Mouse (Mus musculus): Measurements from ENCODE around the gene Cpsf4l. TPM values are rescaled to one million over a fixed set of nuclear protein-coding genes. Genes with fewer than 3 reads are reported as not detected.

The Cpsf4l gene
- polyA plus RNA-seq (2016; fragmentation: Nextera tagmentation; extraction: Ambion mirVana): 0.48 and 0.50 TPM in 2 replicates

DNA sequence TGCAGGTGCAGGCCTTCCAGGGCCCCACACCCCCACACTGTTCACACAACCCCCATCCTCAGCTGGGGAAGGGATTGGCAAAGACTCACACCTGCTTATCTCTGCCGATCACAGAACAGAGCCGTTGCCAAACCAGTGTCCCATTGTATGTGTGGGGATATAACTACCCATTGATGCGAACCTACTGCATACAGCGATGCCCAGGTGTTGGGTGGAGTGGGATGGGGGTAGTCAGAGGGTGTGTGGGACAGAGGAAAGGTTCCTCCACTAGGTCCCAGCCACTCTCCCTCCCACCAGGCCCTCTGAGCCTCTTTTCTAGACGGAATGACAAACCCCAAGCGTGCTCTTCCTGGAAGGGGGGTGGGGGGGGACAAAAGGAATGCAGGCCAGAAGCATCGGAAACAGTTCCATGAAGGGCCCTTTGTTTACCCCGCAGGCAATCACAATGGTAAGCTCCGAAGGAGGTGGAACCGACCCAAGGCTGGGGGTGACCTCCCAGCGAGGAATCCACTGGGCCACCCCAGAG, at the start of gene Cpsf4l:
Gene Cpsf4l, minus strand, starts transcription at position 287 of the 526 bp plus-strand sequence.
- peak; percentile 80 for ATAC-seq (ENCODE audit: low FRiP score, low read depth)
- no peaks in the 10 kb centered on the region for H3K9me3 ChIP-seq
- H3K4me3 ChIP-seq: no peak within 1 kb of the TSS
- peaks cover 9% of the 10 kb centered on the region; the same call in 1 of the 2 replicates for H3K36me3 ChIP-seq
- peaks cover 23% of the 10 kb centered on the region for H3K4me1 ChIP-seq
- WGBS: 2% methylated on average over 11 of the region's 11 CpGs
- peak within 1 kb of the TSS; percentile 31 for H3K4me2 ChIP-seq (replicated peaks)
- peak within 1 kb of the TSS; percentile 76 for H3K27ac ChIP-seq (replicated peaks)
- H3K27me3 ChIP-seq: peaks cover 22% of the 10 kb centered on the region
- peak within 1 kb of the TSS; percentile 40 for H3K9ac ChIP-seq (replicated peaks)

DNA sequence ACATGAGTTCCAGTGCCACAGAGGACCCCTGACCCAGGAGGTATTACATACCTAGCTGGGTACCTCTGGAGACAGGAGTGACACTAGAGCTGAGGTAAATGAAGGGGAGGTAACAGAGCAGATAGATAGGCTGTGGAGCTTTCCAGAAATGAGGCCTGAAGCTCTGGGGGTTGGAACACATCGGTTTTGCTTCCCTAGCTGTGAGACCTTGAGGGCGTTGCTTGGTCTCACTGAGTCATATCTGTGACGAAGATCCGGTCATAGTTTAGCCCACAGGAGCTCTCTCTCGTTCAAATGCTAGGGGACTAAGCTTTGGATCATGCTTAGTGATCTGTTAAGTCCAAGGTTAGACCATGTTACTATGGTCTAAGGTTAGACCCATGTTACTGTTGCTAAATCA, 49.0 kb upstream of the Cpsf4l start:
- H3K36me3 ChIP-seq: no peaks in the 10 kb centered on the region
- no peak overlapping the region for H3K4me2 ChIP-seq (replicated peaks)
- H3K27ac ChIP-seq (replicated peaks): no peak overlapping the region
- H3K9me3 ChIP-seq: no peaks in the 10 kb centered on the region
- H3K27me3 ChIP-seq: no peaks in the 10 kb centered on the region
- H3K9ac ChIP-seq (replicated peaks): no peak overlapping the region
- H3K4me1 ChIP-seq: peaks cover 15% of the 10 kb centered on the region
- WGBS: 91% methylated on average over 5 of the region's 5 CpGs
- ATAC-seq (ENCODE audit: low FRiP score, low read depth): no peak
- H3K4me3 ChIP-seq: no peak overlapping the region

- H3K27ac ChIP-seq (replicated peaks): no peak overlapping the region
- 95% methylated on average over 12 of the region's 12 CpGs for WGBS
- H3K4me2 ChIP-seq (replicated peaks): no peak overlapping the region
- H3K27me3 ChIP-seq: no peaks in the 10 kb centered on the region
- H3K9me3 ChIP-seq: no peaks in the 10 kb centered on the region
- no peaks in the 10 kb centered on the region for H3K36me3 ChIP-seq
- no peak overlapping the region for H3K9ac ChIP-seq (replicated peaks)
- ATAC-seq (ENCODE audit: low FRiP score, low read depth): no peak
- no peak overlapping the region for H3K4me3 ChIP-seq
- H3K4me1 ChIP-seq: peaks cover 18% of the 10 kb centered on the region
These were observed 46.8 kb upstream of the Cpsf4l start for GRCm38 (mm10) chr11:113756578-113756977.

- no peak overlapping the region for H3K4me3 ChIP-seq
- H3K4me1 ChIP-seq: peaks cover 18% of the 10 kb centered on the region
- H3K27me3 ChIP-seq: no peaks in the 10 kb centered on the region
- no peaks in the 10 kb centered on the region for H3K9me3 ChIP-seq
- no peak overlapping the region for H3K4me2 ChIP-seq (replicated peaks)
- no peaks in the 10 kb centered on the region for H3K36me3 ChIP-seq
- WGBS: 93% methylated on average over 14 of the region's 14 CpGs
- no peak overlapping the region for H3K9ac ChIP-seq (replicated peaks)
- no peak overlapping the region for H3K27ac ChIP-seq (replicated peaks)
- no peak for ATAC-seq (ENCODE audit: low FRiP score, low read depth)
These were observed 46.1 kb upstream of the Cpsf4l start for GRCm38 (mm10) chr11:113755878-113756277.

GRCm38 (mm10) chr11:113754845-113755244, 45.0 kb upstream of the Cpsf4l start:
- H3K9ac ChIP-seq (replicated peaks): no peak overlapping the region
- peaks cover 20% of the 10 kb centered on the region for H3K4me1 ChIP-seq
- ATAC-seq (ENCODE audit: low FRiP score, low read depth): no peak
- H3K36me3 ChIP-seq: no peaks in the 10 kb centered on the region
- H3K27ac ChIP-seq (replicated peaks): no peak overlapping the region
- 30% methylated on average over 9 of the region's 9 CpGs for WGBS
- H3K27me3 ChIP-seq: no peaks in the 10 kb centered on the region
- H3K4me2 ChIP-seq (replicated peaks): no peak overlapping the region
- no peak overlapping the region for H3K4me3 ChIP-seq
- H3K9me3 ChIP-seq: no peaks in the 10 kb centered on the region

GRCm38 (mm10) chr11:113752685-113753430, 43.0 kb upstream of the Cpsf4l start:
- Histone ChIP-seq H3K4me1 (peaks cover 40% of the 10 kb centered on the region), H3K4me3 (no peak overlapping the region), H3K9ac (replicated peaks) (no peak overlapping the region), H3K27ac (replicated peaks) (no peak overlapping the region), H3K9me3 (no peaks in the 10 kb centered on the region), H3K4me2 (replicated peaks) (0 out of 2 replicates have a peak overlapping the region, but pooled peaks have one; percentile 76), H3K36me3 (peaks cover 9% of the 10 kb centered on the region; the same call in 1 of the 2 replicates), H3K27me3 (no peaks in the 10 kb centered on the region)
- WGBS: 94% methylated on average over 10 of the region's 10 CpGs
- no peak for ATAC-seq (ENCODE audit: low FRiP score, low read depth)

DNA sequence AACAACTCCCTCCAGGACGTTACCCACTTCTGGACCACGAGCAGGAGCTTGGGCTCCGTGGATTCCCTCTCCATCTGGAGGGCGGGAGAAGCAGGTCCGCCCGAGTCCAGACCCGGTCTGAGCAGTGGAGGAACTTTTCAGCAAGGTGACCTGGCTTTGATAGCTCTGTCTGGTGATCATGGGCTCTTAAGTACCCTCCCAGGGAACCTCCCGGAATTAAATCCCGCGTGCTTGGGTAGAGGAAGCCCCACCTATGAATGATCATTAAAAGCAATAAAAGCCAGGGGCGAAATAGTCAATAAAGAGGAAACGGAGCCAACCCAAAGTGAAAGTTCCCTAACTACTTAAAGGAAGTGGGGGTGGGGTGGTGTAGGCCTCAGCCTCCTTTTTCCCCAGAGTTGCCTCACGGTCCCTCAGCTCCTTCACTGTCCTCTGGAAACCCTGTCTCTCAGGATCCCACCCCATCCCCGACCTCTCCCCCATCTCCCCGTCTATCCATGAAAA, 42.4 kb upstream of the Cpsf4l start:
- no peak; the same call in 1 of the 2 replicates for ATAC-seq (ENCODE audit: low FRiP score, low read depth)
- peaks cover 47% of the 10 kb centered on the region for H3K4me1 ChIP-seq
- WGBS: 32% methylated on average over 15 of the region's 15 CpGs

GRCm38 (mm10) chr11:113751484-113752084, 41.8 kb upstream of the Cpsf4l start, which contains the start of gene Cdc42ep4:
TSS of gene Cdc42ep4 (minus strand) at chr11:113751881.
- Histone ChIP-seq H3K9ac (replicated peaks) (peak within 1 kb of the TSS; percentile 92), H3K4me2 (replicated peaks) (peak within 1 kb of the TSS; percentile 76), H3K36me3 (peaks cover 17% of the 10 kb centered on the region; the same call in 1 of the 2 replicates), H3K27me3 (no peaks in the 10 kb centered on the region), H3K9me3 (no peaks in the 10 kb centered on the region), H3K4me1 (peaks cover 48% of the 10 kb centered on the region), H3K27ac (replicated peaks) (peak within 1 kb of the TSS; percentile 93), H3K4me3 (peak within 1 kb of the TSS; percentile 84)
- 0% methylated on average over 44 of the region's 44 CpGs for WGBS
- ATAC-seq (ENCODE audit: low FRiP score, low read depth): peak; percentile 85

More for the DNA sequence above, 42.4 kb upstream of the Cpsf4l start:
- Histone ChIP-seq H3K9me3 (no peaks in the 10 kb centered on the region), H3K4me2 (replicated peaks) (peak overlapping the region; percentile 76), H3K4me3 (peak overlapping the region; percentile 84), H3K9ac (replicated peaks) (peak overlapping the region; percentile 92), H3K36me3 (peaks cover 15% of the 10 kb centered on the region; the same call in 1 of the 2 replicates), H3K27ac (replicated peaks) (peak overlapping the region; percentile 93), H3K27me3 (no peaks in the 10 kb centered on the region)

DNA sequence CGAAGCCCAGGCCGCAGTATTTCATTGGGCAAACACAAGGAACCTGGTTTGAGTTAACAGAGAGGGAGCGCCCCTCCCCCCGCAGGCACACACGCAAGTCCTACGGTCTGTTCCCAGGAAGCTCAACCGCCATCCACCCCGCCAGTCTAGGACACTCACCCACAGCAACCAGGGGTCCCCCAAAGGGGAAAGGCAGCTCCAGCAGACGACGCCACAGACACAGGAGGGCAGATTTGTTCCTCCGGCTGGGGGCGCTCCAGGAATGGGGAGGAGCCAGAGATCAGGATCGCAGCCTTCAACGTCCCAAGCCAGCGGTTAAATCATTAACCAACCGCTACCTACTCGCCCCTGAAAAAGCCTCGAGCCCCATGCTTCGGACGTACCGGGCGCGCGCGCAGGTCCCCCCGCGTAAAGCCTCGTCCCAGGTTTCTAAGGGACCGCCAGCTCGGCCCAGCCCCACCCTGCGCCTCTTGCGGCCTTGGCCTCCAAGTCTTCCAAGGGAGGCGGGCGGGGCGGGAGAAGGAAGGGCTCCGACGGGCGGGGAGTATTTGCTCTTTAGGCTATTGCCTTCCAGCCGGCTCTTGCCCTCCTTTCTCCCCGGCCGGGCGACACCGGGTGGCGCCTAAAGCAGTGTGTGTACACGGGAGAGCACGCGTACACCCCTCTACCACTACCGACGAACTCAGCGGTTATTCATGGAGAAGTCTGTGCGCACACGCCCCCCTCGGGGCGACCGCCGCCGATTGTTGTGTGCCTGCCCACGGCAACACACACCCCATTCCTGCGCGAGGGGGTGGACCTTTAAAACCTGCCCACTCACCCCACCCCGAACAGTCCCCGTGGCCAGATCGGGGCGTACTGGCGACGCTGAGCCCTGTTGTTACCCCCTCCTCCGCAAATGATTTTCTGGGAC, 41.0 kb upstream of the Cpsf4l start:
- WGBS: under 1% methylated on average over 65 of the region's 67 CpGs
- peak overlapping the region; percentile 76 for H3K4me2 ChIP-seq (replicated peaks)
- H3K36me3 ChIP-seq: peaks cover 22% of the 10 kb centered on the region; the same call in 1 of the 2 replicates
- H3K9ac ChIP-seq (replicated peaks): peak overlapping the region; percentile 92
- H3K27me3 ChIP-seq: no peaks in the 10 kb centered on the region
- H3K4me3 ChIP-seq: peak overlapping the region; percentile 84
- peak overlapping the region; percentile 93 for H3K27ac ChIP-seq (replicated peaks)
- H3K9me3 ChIP-seq: no peaks in the 10 kb centered on the region
- ATAC-seq (ENCODE audit: low FRiP score, low read depth): peak; percentile 51
- H3K4me1 ChIP-seq: peaks cover 51% of the 10 kb centered on the region

GRCm38 (mm10) chr11:113749749-113750351, 40.0 kb upstream of the Cpsf4l start:
- Histone ChIP-seq H3K4me3 (peak overlapping the region; percentile 84), H3K27ac (replicated peaks) (peak overlapping the region; percentile 93), H3K9me3 (no peaks in the 10 kb centered on the region), H3K4me1 (peaks cover 51% of the 10 kb centered on the region), H3K27me3 (no peaks in the 10 kb centered on the region), H3K36me3 (peaks cover 22% of the 10 kb centered on the region; the same call in 1 of the 2 replicates), H3K9ac (replicated peaks) (peak overlapping the region; percentile 92), H3K4me2 (replicated peaks) (peak overlapping the region; percentile 76)
- 1% methylated on average over 9 of the region's 9 CpGs for WGBS
- ATAC-seq (ENCODE audit: low FRiP score, low read depth): peak; percentile 36
